Comparison of ENCODE assay signal across 15 mouse cellular contexts in genomic region chr3:159734547-159734946, GRCm38 (mm10).
"Had no signal": no experiment of that assay in that cellular context is flagged by ENCODE, and none has a peak within 500 bp of the region (broad histone marks: within the 10 kb centered on the region; RNA-seq: fewer than 3 reads in every experiment).

No protein-coding gene starts in this region.

- H3K4me2 ChIP-seq: neural tube, embryonic 15.5 days; stomach, embryonic 15.5 days had no signal

- H3K4me1 ChIP-seq: neural tube, embryonic 15.5 days; stomach, embryonic 15.5 days had no signal

- H3K27ac ChIP-seq: neural tube, embryonic 15.5 days; stomach, embryonic 15.5 days; stomach, postnatal 0 days had no signal

- DNase-seq: retina, postnatal 1 day; right cerebral cortex, adult 18-20 months; right cerebral cortex, postnatal 14 days; right cerebral cortex, postnatal 25 days; right cerebral cortex, postnatal 4 days; spleen, adult 18-20 months; thymus, adult 18-20 months; thymus, adult 2 months; thymus, postnatal 14 days; thymus, postnatal 25 days; thymus, postnatal 36 days; thymus, postnatal 4 days had no signal

- H3K27me3 ChIP-seq: neural tube, embryonic 15.5 days; stomach, embryonic 15.5 days had no signal

- H3K4me3 ChIP-seq: neural tube, embryonic 15.5 days; stomach, embryonic 15.5 days had no signal

- H3K36me3 ChIP-seq: neural tube, embryonic 15.5 days; stomach, embryonic 15.5 days had no signal
